Mouse (Mus musculus) liver, postnatal 0 days (tissue): ENCODE results near the gene Jak1. TPM values are rescaled to one million over a fixed set of nuclear protein-coding genes. Genes with fewer than 3 reads are reported as not detected.

Experiments used
- ATAC-seq: fragments of 200-750 bp; cut with Nextera tagmentation; 2 replicates; pipeline ENCODE4 v1.8.0; 2017; ENCODE audit warnings: mild to moderate bottlenecking, moderate library complexity
- DNase-seq: peaks from one replicate; pipeline ENCODE4 v3.0.0-alpha.2; 2016
- H3K27ac ChIP-seq: fragments of 300-500 bp; sonication (generic); 2 replicates; pipeline ENCODE4 v1.5.1; 2014; ENCODE audit warnings: antibody characterized with exemption, moderate library complexity, mild to moderate bottlenecking, low read depth
- H3K27me3 ChIP-seq: fragments of 300-500 bp; sonication (generic); 2 replicates; pipeline ENCODE4 v1.6.1; 2014; ENCODE audit warnings: low read length, control low read depth, mixed read lengths; ENCODE audit not compliant: insufficient read depth
- H3K36me3 ChIP-seq: fragments of 300-500 bp; sonication (generic); replicated peaks from 2 replicates; pipeline ENCODE4 v1.6.1; 2014; ENCODE audit warnings: mild to moderate bottlenecking, control low read depth, low read length, moderate library complexity, mixed read lengths; ENCODE audit not compliant: insufficient read depth
- H3K4me1 ChIP-seq: fragments of 300-500 bp; sonication (generic); 2 replicates; pipeline ENCODE4 v1.6.1; 2014; ENCODE audit warnings: antibody characterized with exemption, mild to moderate bottlenecking, control low read depth; ENCODE audit not compliant: insufficient read depth
- H3K4me2 ChIP-seq: fragments of 300-500 bp; sonication (generic); 2 replicates; pipeline ENCODE4 v1.6.1; 2014; ENCODE audit warnings: low read depth, mild to moderate bottlenecking, low read length, moderate library complexity, mixed read lengths
- H3K4me3 ChIP-seq: fragments of 300-500 bp; sonication (generic); 2 replicates; pipeline ENCODE4 v1.5.1; 2014; ENCODE audit warnings: low read depth, low read length
- H3K9ac ChIP-seq: fragments of 300-500 bp; sonication (generic); replicated peaks from 2 replicates; pipeline ENCODE4 v1.6.1; 2014; ENCODE audit warnings: mild to moderate bottlenecking, moderate library complexity
- H3K9me3 ChIP-seq: fragments of 300-500 bp; sonication (generic); 2 replicates; pipeline ENCODE4 v1.6.1; 2016; ENCODE audit warnings: mild to moderate bottlenecking, control low read depth, low read length, mixed read lengths
- CTCF ChIP-seq: sonication (generic); IDR thresholded peaks from 2 replicates; pipeline ENCODE4 v1.5.1; 2016; ENCODE audit warnings: antibody characterized with exemption, low read depth
- EP300 ChIP-seq: IDR thresholded peaks from 2 replicates; pipeline ENCODE4 v1.6.1; 2016; ENCODE audit warnings: antibody characterized with exemption, low read depth, mild to moderate bottlenecking
- WGBS: fragments of 180-500 bp; shearing (Covaris S2); extraction: QIAGEN DNeasy Blood & Tissue Kit; methylation state at CpG from one replicate; pipeline ENCODE4 v1.1.7; 2014; ENCODE audit not compliant: insufficient replicate concordance; 5-methylcytosine and 5-hydroxymethylcytosine counted together
- polyA plus RNA-seq: library from polyadenylated mRNA; unstranded; fragments of >200 nt; fragmentation: Nextera tagmentation; extraction: Ambion mirVana; gene quantifications from 2 replicates; pipeline ENCODE4 v1.2.1, GENCODE M21; 2015

Jak1 gene
- 33.9 and 51.2 TPM in 2 replicates for polyA plus RNA-seq

DNA sequence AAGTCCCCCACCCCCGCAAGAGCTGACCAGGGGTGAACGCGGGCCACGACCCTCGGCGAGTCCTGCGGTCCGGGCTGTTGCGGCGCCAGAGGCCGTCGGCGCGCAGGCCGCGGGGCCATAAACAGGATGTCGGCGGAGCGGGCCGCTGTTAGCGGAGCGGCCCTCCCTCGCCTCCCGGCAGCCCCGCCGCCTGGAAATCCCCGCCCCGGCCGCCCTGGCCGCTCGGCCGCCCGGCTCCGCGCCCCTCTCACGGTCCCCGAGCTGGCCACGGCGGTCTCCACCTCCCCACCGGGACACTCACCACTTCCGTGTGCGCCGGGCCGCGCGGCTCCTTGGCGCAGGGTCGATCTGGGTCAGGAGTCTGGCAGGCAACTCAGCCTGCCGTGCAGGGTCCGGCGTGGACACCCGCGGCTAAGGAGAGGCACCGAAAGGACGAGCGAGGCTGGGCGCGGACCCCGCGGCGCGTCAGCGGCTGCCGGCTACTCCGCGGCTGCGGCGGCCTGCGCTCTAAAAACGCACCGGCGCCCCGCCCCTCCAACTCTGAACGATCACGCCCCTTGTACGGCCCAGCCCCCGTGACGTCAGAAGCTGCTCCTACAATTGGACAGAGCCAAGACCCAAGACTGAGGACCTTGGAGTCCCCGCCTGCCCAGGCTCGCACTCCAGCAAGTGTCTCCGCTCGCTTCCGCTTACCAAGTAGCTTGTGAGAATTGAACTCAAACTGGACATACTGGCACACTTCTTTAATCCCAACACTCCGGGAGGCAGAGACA, at the start of gene Jak1:
Gene Jak1, minus strand, starts transcription at position 542 of the 773 bp plus-strand sequence.
- Histone ChIP-seq H3K4me1 (peaks cover 30% of the 10 kb centered on the region), H3K27ac (peak within 1 kb of the TSS; percentile 99), H3K4me3 (peak within 1 kb of the TSS; percentile 100), H3K27me3 (no peaks in the 10 kb centered on the region), H3K4me2 (peak within 1 kb of the TSS; percentile 93), H3K9ac (peak within 1 kb of the TSS; percentile 100), H3K9me3 (no peaks in the 10 kb centered on the region), H3K36me3 (no peaks in the 10 kb centered on the region)
- ATAC-seq, result peak; percentile 99
- DNase-seq, result peak; percentile 99
- TF ChIP-seq EP300, result no peak
- TF ChIP-seq CTCF, result no peak
- WGBS, result under 1% methylated on average over 83 of the region's 84 CpGs

DNA sequence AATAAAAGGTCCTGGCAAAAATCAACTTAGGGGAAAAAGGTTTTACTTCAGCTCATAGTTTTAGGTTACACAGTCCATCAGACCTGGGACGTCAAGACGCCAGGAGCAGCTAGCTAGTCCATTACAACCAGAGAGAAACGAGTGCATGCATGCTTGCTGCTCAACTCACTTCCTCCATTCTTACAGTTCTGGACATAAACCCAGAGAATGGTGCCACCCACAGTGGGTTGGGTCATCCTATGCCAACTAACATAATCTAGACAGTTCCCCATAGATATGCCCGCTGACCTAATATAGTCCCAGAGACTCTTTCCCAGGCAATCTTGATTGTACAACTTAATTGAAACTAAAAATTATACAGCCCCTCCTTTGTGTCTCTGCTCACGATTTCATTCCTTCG, 47.0 kb upstream of the Jak1 start:
- no peak for ATAC-seq
- no peak for DNase-seq
- Histone ChIP-seq H3K9me3 (no peaks in the 10 kb centered on the region), H3K36me3 (no peaks in the 10 kb centered on the region), H3K27ac (no peak overlapping the region), H3K4me3 (no peak overlapping the region), H3K9ac (no peak overlapping the region), H3K4me1 (peaks cover 2% of the 10 kb centered on the region; the same call in 1 of the 2 replicates), H3K27me3 (0 out of 2 replicates have a peak, but pooled peaks cover 2% of the 10 kb centered on the region), H3K4me2 (no peak overlapping the region)
- 70% methylated on average over 6 of the region's 6 CpGs for WGBS
- TF ChIP-seq EP300 (no peak), CTCF (no peak)

DNA sequence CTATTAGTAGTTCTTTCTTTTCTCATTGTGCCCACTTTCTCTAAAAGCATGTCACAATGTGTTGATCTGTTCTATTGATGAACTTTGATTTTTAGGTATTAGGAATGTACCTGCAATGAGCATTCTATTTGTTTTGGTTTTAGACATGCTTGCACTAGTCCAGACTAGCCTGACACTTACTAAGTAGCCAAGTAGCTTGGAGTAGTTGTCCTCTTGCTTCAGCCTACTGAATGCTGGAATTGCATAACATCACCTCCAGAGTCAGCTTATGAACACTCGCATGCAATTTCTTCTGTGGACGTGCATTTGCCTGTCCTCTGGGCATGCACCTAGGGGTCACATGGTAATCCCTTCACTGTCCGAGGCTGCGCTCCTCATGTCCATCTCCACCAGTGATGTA, 43.1 kb upstream of the Jak1 start:
- no peak for TF ChIP-seq EP300
- TF ChIP-seq CTCF, result no peak
- 77% methylated on average over 4 of the region's 4 CpGs for WGBS
- ATAC-seq, result no peak

GRCm38 (mm10) chr4:101307286-101307685, 42.2 kb upstream of the Jak1 start:
- H3K9ac ChIP-seq, result no peak overlapping the region
- peaks cover 2% of the 10 kb centered on the region; the same call in 1 of the 2 replicates for H3K4me1 ChIP-seq
- WGBS, result 55% methylated on average over 4 of the region's 4 CpGs
- no peak overlapping the region for H3K27ac ChIP-seq
- DNase-seq, result no peak
- H3K4me3 ChIP-seq, result no peak overlapping the region
- no peaks in the 10 kb centered on the region for H3K9me3 ChIP-seq
- H3K4me2 ChIP-seq, result no peak overlapping the region
- no peaks in the 10 kb centered on the region for H3K27me3 ChIP-seq
- TF ChIP-seq CTCF, result no peak
- no peak for ATAC-seq
- no peaks in the 10 kb centered on the region for H3K36me3 ChIP-seq

More for the DNA sequence above, 43.1 kb upstream of the Jak1 start:
- Histone ChIP-seq H3K4me3 (no peak overlapping the region), H3K36me3 (no peaks in the 10 kb centered on the region), H3K9ac (no peak overlapping the region), H3K27ac (no peak overlapping the region), H3K4me1 (peaks cover 2% of the 10 kb centered on the region; the same call in 1 of the 2 replicates), H3K4me2 (no peak overlapping the region), H3K9me3 (no peaks in the 10 kb centered on the region), H3K27me3 (no peaks in the 10 kb centered on the region)
- no peak for DNase-seq

DNA sequence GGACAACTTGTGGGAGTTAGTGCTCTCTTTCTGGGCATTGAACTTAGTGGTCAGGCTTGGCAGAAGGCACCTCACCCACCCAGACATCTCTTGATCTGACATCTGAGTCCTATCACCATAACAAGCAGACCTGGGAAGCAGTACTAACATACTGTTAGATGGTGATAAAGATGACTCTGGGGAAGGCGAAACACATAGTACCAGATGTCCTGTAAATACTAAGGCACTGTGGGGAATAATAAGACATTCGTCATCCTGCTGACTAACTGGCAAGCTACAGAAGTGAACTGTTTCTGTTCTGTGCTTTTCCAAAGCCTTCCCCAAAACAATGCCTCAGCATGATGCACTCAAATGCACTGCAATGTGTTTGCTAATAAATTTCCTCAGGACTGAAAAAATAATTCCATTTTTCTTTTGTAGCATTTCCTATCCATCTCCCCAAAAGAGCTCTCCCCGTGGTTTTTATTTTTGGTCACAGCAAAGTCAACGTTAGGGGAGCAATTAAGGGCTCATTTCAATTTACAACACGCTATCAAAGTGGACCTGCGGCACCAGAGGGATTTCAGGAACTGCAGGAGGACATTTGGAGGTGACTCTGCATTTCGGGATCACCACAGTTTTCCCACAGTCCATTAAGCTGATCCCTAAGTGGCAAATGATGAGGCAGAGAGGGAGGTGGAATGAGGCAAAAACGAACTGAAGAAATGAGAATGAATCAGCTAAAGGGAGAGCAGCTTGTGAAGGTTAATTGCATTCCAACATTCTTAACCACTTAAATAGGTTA, 41.2 kb upstream of the Jak1 start:
- Histone ChIP-seq H3K27me3 (no peaks in the 10 kb centered on the region), H3K4me3 (no peak overlapping the region), H3K4me2 (no peak overlapping the region), H3K27ac (no peak overlapping the region), H3K9ac (no peak overlapping the region), H3K4me1 (peaks cover 6% of the 10 kb centered on the region; the same call in 1 of the 2 replicates), H3K9me3 (no peaks in the 10 kb centered on the region), H3K36me3 (no peaks in the 10 kb centered on the region)
- 55% methylated on average over 8 of the region's 8 CpGs for WGBS
- DNase-seq (no peak), ATAC-seq (no peak)
- TF ChIP-seq CTCF (no peak), EP300 (peak; percentile 12; the same call in 1 of the 2 replicates)

GRCm38 (mm10) chr4:101305126-101305525, 40.0 kb upstream of the Jak1 start:
- Histone ChIP-seq H3K4me3 (no peak overlapping the region), H3K9me3 (no peaks in the 10 kb centered on the region), H3K27ac (no peak overlapping the region), H3K9ac (no peak overlapping the region), H3K27me3 (no peaks in the 10 kb centered on the region), H3K4me1 (peaks cover 6% of the 10 kb centered on the region; the same call in 1 of the 2 replicates), H3K4me2 (no peak overlapping the region), H3K36me3 (no peaks in the 10 kb centered on the region)
- DNase-seq, result no peak
- WGBS, result 70% methylated on average over 9 of the region's 9 CpGs
- peak; percentile 70; the same call in 1 of the 2 replicates for ATAC-seq
- TF ChIP-seq CTCF, result no peak
- TF ChIP-seq EP300, result no peak
